Mouse (Mus musculus) testis, adult 2 months (tissue): ENCODE results near the gene Nr5a2.

Source experiments
- CTCF ChIP-seq: fragments of 200-500 bp; IDR thresholded peaks from 2 replicates; pipeline ENCODE4 v1.5.1; 2012; ENCODE audit warnings: low read depth, mild to moderate bottlenecking, inconsistent platforms, low read length, moderate library complexity; ENCODE audit not compliant: control insufficient read depth, insufficient read depth, insufficient replicate concordance
- POLR2A ChIP-seq: fragments of 200-500 bp; IDR thresholded peaks from 2 replicates; pipeline ENCODE4 v1.6.1; 2012; ENCODE audit warnings: low read depth, mild to moderate bottlenecking, inconsistent platforms, low read length, moderate library complexity; ENCODE audit not compliant: control insufficient read depth

- TF ChIP-seq CTCF = no peak
- TF ChIP-seq POLR2A = no peak
Measured at GRCm38 (mm10) chr1:136909494-136910037, 50.7 kb downstream of the Nr5a2 start.
